Mouse (Mus musculus): Measurements from ENCODE around the gene 9130409I23Rik. TPM values are rescaled to one million over a fixed set of nuclear protein-coding genes. Genes with fewer than 3 reads are reported as not detected.

9130409I23Rik gene
- not detected for total RNA-seq (2021)
- long read RNA-seq, experiment 1: 0 reads
- long read RNA-seq, experiment 2: 0 reads

DNA sequence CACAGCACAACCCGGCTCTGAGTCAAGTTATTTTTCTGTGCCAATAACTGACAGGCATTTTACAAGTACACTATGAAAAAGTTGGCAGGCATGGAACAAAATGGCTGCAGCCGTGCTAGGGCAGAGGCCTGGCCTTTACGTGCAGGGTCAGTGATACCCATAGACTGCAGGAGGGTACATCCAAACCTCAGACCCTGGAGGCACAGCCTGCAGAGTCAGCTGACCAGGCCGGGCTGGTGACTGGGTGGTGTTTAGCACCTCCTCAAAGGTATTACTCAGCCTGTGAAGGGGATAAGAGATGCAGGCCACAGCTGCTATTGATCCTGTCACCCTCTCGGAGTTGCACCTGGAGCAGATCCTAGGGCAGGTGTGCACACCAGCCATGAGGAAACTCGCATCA, at the start of gene 9130409I23Rik:
TSS of gene 9130409I23Rik (plus strand) at position 301 of the 400 bp plus-strand sequence.
- intact Hi-C loops (cut with DNase I): no loop called here
- no peak for DNase-seq (ENCODE audit: low spot score in 2 of 2)

DNA sequence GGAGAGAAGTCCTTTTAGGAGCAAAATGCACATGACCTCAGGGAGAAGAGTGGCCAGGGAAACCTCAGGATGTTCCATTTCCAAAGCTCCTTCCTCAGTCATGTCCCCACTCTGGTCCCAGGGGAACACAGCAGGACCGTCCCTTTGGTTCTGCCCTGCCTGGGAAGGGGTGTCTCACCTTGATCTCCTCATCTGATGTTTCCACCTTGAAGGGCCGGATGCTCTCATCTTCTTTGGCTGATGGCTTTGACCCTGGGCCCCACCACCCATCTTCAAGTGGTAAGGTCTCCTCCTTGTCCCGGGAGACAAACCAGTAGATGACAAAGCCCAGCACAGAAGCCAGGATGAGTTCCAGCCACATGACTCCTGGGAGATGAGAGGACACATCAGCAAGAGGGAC, 49.4 kb upstream of the 9130409I23Rik start:
- DNase-seq (ENCODE audit: low spot score in 2 of 2): no peak
- intact Hi-C loops (cut with DNase I): no loop called here

DNA sequence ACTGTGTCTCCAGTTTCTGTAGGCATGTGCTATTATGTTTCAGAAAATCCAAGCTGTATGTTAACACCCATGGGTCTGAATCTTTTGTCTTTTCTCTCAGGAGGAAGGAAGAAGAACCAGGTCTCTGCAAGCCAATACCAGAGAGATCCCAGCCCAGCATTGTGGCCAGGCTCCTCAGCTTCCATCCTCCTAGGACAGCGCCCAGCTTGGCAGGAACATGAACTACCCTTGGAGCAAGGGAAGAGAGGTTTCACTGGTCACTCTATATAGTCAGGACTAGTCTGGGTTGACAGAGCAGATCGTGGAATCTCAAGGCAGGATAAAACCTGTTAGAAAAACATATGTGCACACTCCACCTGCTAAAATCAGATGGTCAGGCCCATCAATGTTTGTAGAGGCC, 47.2 kb upstream of the 9130409I23Rik start:
- no peak for DNase-seq (ENCODE audit: low spot score in 2 of 2)
- intact Hi-C loops (cut with DNase I): no loop called here

DNA sequence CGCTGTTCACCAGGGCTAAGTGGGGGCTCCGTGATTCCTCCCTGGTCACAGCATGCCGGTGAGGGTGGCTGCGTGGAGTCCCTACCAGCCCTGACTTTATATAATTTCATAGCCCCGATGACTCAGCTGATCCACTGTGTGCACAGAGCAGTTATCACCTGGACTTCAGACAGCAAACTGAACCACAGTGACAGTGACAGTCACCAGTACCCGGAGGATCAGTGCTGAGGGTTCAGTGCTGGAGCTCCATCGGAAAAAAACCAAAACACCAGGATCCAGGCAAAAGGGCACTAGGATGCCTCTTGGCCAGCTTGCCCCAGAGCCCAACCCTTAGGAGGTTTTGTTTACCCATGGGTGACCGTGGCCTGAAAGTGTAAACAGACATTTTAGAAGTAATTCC, 45.7 kb upstream of the 9130409I23Rik start:
- no peak for DNase-seq (ENCODE audit: low spot score in 2 of 2)
- intact Hi-C loops (cut with DNase I): no loop called here

DNA sequence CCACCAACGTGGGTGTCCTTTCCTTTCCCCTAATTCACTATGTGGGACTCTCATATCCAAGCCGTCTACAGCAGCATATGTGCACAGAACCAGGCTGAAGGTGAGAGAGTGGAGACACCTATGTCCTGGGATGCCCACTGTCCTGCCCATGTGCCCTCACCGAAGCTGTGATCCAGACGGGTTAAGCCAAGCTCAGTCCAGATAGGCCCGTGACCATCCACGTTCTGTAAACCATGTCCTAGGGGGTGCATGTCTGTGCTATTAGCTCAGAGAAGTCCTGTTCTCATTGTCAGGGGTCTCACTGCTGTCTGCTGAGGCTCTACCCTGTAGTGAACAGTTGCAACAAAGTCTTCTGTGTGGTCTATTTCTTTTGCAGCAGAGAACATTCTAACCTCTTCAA, 43.2 kb upstream of the 9130409I23Rik start:
- intact Hi-C loops (cut with DNase I): no loop called here
- DNase-seq (ENCODE audit: low spot score in 2 of 2): no peak

DNA sequence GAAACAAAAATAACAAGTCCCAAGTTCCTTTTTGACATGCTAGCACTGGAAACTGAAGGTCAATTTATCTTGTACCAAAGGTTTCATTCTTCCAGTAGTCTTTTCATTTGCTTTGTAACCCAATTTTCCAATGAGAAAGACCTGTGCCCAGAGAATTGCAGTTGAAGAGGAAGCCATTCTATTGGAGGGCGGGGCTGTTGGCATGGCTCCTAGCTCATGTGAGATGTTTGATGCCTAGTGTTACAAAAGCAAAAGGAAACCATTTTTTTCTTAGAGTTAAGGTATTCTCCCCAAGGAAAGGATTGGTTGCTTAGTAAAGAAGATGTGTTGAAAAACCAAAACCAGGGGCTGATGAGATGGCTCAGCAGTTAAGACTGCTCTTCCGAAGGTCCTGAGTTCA, 42.8 kb upstream of the 9130409I23Rik start:
- no peak for DNase-seq (ENCODE audit: low spot score in 2 of 2)
- intact Hi-C loops (cut with DNase I): no loop called here

DNA sequence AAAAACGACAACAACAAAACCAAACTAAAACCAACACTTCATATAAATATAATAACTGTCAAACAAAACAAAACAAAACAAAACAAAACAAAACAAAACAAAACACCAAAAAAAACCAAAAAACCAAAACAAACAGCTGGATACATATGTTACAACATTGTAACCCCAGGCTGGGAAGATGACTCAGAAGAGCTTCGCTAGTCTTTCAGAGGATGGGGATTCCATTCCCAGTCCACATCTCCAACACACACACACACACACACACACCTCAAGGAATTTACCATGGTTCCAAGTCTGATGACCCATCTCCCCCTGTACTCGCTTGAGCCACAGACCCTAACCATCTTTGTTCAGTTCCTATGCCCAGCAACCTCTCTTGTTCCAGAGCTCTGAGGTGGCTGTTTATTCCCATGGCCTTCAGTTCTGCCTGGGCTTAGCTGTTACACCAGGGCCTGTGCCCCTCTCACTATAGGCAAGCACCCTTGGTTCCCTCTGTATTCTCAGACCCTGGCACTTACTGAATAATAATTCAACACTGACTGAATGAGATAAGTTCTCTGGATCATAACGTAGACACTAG, 41.9 kb upstream of the 9130409I23Rik start:
- intact Hi-C loops (cut with DNase I): no loop called here
- no peak for DNase-seq (ENCODE audit: low spot score in 2 of 2)

DNA sequence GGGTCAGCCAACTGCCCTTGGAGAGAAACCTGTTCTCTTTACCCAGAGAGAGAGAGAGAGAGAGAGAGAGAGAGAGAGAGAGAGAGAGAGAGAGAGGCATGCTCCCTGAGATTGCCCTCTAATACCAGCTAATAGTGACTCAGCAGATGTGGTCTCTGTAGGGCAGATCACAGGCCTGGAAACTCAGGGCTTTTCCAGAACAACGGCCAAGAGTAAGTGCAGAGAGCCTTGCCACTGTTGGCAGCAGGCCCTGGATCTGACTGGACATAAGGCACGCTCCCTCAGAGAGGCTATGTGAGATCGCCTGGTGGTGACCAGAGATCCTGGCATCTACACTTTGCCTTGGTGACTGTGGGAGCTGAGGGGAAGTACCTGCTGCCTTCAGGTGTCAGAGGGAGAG, 41.3 kb upstream of the 9130409I23Rik start:
- no peak for DNase-seq (ENCODE audit: low spot score in 2 of 2)
- intact Hi-C loops (cut with DNase I): no loop called here

DNA sequence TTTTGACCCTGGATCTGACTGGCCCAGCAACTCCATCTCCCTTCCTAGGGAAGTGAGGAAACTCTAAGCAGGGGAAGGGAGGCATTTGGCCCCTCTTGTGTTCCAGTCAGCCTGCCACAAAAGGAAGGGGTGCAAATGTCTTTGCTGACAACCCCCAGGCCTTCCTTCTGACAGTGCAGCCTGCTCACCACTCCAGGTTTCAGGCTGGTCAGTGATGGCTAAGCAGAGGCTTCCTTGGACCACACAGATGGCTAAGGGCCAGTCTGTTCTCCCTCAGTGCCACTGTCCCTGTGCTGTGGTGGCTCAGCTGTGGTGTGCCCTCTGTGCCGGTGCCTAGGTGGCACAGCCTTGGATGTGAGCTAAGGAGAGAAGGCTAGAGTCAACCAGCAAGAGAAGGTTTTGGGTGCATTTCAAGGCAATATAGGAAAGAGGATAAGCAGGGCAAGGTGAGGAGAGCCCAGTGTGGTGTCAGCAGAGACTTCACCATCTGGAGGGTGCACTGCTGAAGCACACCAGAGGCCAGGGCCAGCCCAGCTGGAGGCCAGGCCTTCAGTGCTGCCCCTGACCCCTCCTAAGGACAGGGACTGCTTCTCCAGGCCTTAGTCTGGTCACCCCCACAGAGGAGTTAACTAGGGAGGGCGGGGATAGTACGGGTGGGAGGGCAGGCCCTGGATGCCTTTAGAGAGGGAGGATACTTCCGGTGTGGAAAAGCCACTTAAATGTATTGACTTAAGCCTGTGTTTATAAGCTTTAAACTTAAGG, 40.7 kb upstream of the 9130409I23Rik start:
- no peak for DNase-seq (ENCODE audit: low spot score in 2 of 2)
- intact Hi-C loops (cut with DNase I): no loop called here

DNA sequence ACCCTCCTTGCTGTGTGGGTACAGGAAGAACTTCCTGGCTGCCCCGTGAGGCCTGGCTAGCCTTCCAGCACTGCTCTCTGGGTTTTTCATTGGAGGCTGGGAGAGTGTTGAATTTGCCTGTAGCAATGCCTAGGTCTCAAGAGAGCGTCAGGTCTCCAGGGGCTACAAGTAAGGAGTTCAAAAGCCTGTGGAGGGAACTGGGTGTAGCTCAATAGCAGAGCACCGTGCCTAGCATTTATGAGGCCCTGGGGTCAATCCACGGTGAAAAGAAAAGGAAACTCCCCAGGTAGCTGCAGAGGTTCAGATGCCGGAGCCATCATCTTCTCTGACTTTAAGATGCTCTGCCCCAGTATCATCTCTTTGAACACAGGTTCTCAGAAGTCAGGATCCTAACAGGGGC, 39.4 kb upstream of the 9130409I23Rik start:
- no peak for DNase-seq (ENCODE audit: low spot score in 2 of 2)
- intact Hi-C loops (cut with DNase I): no loop called here

DNA sequence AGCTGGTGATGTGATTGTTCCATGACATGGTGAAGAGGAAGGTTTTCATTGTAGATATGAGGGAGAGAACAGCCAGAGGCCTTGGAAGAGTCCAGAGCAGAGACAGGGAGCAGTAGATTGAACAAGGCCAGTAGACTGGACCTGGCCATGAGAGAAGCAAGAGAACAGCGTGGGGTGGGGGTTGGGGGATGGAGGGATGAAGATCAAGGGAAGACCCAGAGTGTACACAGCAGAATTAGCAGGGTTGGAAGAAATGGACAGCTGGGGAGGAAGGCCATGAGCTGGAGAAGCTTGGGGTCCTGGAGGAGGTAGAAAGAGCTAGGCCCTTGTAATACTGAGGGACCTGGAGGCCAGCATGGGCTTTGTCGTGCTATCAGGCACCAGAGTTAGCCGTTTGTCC, 38.6 kb upstream of the 9130409I23Rik start:
- intact Hi-C loops (cut with DNase I): no loop called here
- DNase-seq (ENCODE audit: low spot score in 2 of 2): no peak

DNA sequence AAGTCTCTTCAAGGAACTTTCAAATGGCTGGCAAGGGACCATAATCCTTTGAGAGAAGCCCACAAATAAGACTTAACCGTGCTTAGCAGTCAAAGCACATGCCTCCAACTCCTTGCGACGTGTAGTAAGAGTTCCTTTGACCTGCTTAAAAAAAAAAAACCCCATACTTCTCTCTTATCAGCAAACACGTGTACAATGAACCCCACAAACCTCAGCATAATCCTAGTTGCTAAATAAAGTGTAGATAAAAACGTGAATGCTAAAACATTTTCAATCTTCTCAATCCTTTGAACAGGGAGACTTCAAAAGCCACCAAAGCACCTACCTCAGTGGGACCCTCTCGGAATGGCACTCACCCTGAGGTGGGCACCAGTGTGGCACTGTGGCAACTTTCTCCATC, 37.6 kb upstream of the 9130409I23Rik start:
- no peak for DNase-seq (ENCODE audit: low spot score in 2 of 2)
- intact Hi-C loops (cut with DNase I): no loop called here

DNA sequence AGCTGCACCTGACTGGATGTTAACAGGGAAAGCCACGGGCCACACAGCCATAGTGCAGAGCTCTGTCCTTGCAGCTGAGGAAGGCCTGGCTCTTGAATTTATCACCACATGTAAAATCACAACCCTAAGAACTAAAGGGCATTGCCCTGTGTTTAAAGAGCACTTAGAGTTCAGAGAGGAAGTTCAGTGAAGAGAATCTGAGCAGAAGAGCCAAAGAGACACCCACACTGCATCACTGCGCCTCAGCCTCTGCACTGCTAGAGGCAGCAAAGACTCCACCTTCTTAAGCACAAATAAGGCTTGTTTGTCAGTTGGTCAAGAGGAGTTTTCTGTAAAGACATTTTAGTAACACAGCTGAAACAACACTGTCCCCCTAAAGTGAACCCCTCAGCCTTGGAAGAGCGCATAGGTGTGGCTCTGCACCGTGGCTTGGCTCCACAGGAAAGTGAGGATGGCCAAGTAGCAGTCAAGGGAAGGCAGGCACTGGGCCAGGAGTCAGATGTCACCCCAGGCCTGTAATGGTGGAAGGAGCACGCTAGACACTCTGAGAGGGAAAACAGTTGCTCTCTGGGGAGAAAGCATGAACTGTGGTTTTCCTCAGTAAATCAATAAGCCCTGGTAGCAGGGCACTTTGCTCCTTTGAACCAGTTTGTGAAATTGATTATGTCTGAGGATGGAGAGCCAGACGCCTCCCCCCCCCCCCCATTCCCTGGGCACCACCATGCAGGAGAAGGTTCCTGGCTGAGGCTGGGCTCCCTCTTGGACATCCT, 36.1 kb upstream of the 9130409I23Rik start:
- intact Hi-C loops (cut with DNase I): no loop called here
- DNase-seq (ENCODE audit: low spot score in 2 of 2): no peak

DNA sequence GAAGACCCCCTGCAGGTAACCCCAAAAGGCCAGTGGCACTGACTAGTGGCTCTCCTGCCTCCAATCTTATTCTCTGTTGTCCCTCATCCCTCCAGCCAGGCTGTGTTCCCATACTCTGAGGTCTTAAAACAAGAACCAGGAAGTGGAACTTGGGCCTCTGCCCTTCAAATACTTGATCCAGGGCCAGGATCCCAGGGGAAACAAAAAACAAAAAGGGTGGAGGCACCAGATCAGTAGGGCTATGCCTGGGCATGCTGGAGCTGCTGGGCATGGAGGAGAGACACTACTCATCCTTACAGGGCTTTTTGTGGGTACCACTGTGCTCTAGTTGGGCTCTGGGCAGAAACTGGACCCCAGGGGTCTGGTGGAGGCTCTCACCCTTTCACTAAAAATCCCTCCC, 35.5 kb upstream of the 9130409I23Rik start:
- peak; percentile 14 to 39 for DNase-seq (ENCODE audit: low spot score in 2 of 2)
- intact Hi-C loops (cut with DNase I): no loop called here

DNA sequence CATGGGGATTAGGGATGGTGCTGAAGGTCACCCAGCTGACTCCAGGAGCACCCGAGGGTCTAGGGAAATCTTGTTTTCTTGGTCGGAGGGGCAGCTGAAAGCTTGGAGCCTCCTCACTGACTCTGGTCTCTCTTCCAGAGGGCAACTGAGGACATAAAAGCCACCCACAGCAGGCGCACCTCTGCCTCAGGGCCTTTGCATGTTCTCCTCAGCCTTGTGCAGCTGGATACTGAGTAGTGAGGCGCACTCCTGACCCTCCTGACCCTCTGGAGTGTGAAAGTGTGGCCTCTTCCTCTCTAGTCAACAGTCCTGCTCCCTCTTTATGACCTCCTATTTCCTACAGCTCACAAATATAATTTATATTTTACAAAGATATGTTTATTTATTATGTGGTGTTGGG, 35.0 kb upstream of the 9130409I23Rik start:
- intact Hi-C loops (cut with DNase I): no loop called here
- no peak for DNase-seq (ENCODE audit: low spot score in 2 of 2)

DNA sequence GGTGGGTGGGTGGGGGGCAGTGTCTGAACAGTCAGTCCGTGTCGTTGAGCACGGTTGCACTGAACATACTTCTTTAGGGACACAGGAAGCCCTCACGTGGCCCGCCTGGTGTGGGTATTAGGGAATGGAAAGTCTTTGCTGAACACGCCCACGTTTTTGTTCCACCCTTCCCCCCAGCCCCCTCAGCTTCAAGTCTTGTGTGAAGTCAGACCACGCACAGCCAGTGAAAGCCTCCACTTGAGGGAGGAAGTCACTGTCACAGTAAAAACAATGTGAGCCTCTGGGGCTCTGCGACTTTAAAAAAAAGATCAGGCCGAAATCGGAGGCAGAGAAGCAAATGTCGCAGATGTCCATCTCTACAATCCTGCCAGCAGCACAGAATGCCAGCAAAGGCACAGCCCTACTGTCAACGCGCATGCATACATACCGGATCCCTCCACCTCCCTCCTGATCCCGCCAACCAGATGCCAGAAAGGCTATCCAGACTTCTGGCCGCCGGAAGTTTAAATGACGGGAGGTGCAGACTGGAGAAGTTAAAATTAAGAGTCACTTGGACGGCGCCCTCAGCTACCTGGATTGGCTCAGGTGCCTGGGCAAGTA, 34.4 kb upstream of the 9130409I23Rik start:
- DNase-seq (ENCODE audit: low spot score in 2 of 2): peak; percentile 67 to 93
- intact Hi-C loops (cut with DNase I): no loop called here

DNA sequence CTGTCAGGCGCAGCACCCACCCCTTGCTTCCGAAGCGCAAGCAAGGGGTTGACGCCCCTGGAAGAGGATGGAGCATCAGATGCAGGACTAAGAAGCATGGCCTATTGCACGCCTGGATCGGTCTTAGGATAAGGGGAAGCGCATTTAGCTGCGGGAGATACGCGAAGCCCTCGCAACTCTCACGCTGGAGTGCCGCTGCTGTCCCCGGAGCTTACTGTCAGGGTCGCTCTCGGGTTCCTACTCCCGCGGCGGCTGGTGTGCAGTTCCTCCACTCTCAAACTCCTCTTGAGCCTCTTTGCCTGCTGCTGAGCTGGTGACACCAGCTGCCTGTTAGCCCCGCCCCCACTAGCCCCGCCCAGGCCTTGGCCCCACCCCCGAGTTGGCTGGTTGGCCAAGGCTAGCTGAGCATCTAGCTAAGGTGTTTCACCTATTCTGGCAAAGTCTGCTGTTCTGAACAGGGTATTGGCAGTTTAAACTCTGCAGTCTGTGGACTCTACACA, 33.8 kb upstream of the 9130409I23Rik start:
- DNase-seq (ENCODE audit: low spot score in 2 of 2): peak; percentile 71 to 73
- intact Hi-C loops (cut with DNase I): no loop called here

DNA sequence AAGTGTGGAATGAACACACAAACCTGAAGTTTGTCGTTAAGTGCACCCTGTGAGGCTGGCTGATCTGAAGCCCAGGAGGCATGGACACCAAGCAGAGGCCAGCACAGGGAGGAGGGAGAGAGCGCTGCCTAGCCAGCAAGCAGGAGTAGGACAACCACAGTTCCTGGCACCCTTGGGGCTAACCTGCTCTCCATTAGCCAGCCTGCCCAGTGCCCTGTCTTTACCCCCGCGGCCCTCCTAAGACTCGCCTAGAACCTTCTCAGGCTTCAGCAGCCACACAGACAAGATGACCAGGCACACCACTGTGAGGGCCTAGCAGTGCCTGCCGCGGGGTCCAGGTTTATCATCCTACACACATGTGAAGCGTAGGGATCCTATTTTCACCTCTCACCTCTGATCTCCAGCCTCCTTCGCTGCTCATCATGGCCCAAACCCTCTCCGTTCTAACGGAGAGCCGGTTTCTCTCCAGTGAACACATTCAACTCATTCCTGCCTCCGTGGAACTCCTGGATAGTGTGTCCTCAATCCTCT, 33.1 kb upstream of the 9130409I23Rik start:
- intact Hi-C loops (cut with DNase I): no loop called here
- no peak for DNase-seq (ENCODE audit: low spot score in 2 of 2)

DNA sequence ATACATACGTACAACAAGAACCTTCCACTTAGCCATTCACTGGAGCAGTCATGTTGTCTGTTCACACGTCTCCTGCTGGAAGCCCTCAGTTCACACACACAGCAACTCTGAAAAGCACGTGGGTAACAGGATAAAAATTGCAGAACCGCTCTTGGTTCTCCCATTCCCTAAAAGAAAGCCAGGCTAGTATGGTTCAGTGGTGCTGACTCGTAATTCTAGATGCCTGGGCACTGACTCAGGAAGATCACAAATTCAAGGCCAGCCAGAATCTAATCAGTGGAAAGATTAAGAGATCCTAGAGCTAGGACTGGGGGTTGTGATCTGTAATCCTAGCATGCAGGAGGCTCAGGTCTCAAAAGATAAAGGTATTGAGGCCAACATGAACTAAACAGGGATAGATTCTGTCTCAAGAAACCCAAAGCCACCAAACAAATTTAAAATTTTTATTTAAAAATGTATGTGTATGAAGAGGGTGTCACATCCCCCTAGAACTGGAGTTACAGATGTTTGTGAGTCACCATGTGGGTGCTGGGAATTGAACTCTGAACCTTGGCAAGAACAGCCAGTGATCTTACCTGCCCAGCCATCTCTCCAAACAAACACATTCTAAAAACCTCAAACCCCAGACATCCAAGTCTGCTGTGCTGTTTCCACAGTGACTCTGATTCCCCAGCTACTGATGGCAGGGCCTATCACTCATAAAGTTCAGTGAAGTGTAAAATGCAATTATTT, 30.1 kb upstream of the 9130409I23Rik start, which contains the start of gene Ephx1:
TSS of gene Ephx1 (minus strand) at position 149 of the 732 bp plus-strand sequence.
- intact Hi-C loops (cut with DNase I): no loop called here
- no peak for DNase-seq (ENCODE audit: low spot score in 2 of 2)
